Mouse (Mus musculus) kidney, embryonic 16.5 days (tissue): ENCODE measurements at regions not wholly inside any gene's neighbourhood (a gene's known extent, or its start where the extent isn't known, plus 50 kb on each side); places are given as distances from the start of the nearest gene placed in this dataset.

Source experiments
- ATAC-seq: fragments of 200-750 bp; cut with Nextera tagmentation; 2 replicates; pipeline ENCODE4 v1.8.0; 2017; ENCODE audit warnings: moderate TSS enrichment; ENCODE audit not compliant: low FRiP score, low TSS enrichment
- H3K27ac ChIP-seq: fragments of 300-500 bp; sonication (generic); 2 replicates; pipeline ENCODE4 v1.5.1; 2014; ENCODE audit warnings: low read length
- H3K27me3 ChIP-seq: fragments of 300-500 bp; sonication (generic); 2 replicates; pipeline ENCODE4 v1.6.1; 2014; ENCODE audit warnings: low read length, control low read depth, mixed read lengths; ENCODE audit not compliant: insufficient read depth
- H3K36me3 ChIP-seq: fragments of 300-500 bp; sonication (generic); 2 replicates; pipeline ENCODE4 v1.6.1; 2014; ENCODE audit warnings: low read length, control low read depth, mixed read lengths; ENCODE audit not compliant: insufficient read depth
- H3K4me1 ChIP-seq: fragments of 300-500 bp; sonication (generic); 2 replicates; pipeline ENCODE4 v1.6.1; 2014; ENCODE audit warnings: low read length, control low read depth, mixed read lengths; ENCODE audit not compliant: insufficient read depth
- H3K4me2 ChIP-seq: fragments of 300-500 bp; sonication (generic); replicated peaks from 2 replicates; pipeline ENCODE4 v1.6.1; 2014; ENCODE audit warnings: low read depth, low read length
- H3K4me3 ChIP-seq: fragments of 300-500 bp; sonication (generic); 2 replicates; pipeline ENCODE4 v1.5.1; 2014; ENCODE audit warnings: mild to moderate bottlenecking, low read length
- H3K9ac ChIP-seq: fragments of 300-500 bp; sonication (generic); replicated peaks from 2 replicates; pipeline ENCODE4 v1.6.1; 2014; ENCODE audit warnings: low read length
- H3K9me3 ChIP-seq: fragments of 300-500 bp; sonication (generic); 2 replicates; pipeline ENCODE4 v1.6.1; 2016; ENCODE audit warnings: low read length, control low read depth
- whole genome bisulfite sequencing: fragments of 180-500 bp; shearing (Covaris S2); extraction: QIAGEN DNeasy Blood & Tissue Kit; methylation state at CpG from one replicate; pipeline ENCODE4 v1.1.7; 2014; 5-methylcytosine and 5-hydroxymethylcytosine counted together

DNA sequence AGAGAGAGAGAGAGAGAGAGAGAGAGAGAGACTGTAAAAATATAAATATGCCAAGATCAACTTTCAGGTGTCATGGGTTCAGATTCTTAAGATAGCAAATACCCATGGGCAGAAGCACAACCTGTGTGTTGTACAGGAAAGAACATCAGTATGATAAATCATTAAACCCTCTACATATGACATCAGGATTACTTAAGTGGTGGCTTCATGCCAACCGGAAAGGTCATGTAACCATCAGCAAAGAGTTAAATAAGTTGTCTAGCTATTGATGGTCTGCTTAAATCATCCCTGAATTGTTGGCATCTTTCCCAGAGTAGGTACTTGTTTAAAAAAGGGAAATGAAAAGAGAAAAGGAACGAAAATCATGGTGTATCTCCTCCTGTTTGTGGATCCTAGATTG lies 65.2 kb upstream of the Nr2f2 start:
- H3K27me3 ChIP-seq = no peaks in the 10 kb centered on the region
- no peak overlapping the region for H3K27ac ChIP-seq
- H3K4me2 ChIP-seq = no peak overlapping the region
- H3K36me3 ChIP-seq = no peaks in the 10 kb centered on the region
- H3K4me3 ChIP-seq = no peak overlapping the region
- WGBS = 57% methylated on average over 2 of the region's 2 CpGs
- H3K4me1 ChIP-seq = peaks cover 16% of the 10 kb centered on the region
- ATAC-seq = no peak
- no peak overlapping the region for H3K9ac ChIP-seq
- H3K9me3 ChIP-seq = no peaks in the 10 kb centered on the region

DNA sequence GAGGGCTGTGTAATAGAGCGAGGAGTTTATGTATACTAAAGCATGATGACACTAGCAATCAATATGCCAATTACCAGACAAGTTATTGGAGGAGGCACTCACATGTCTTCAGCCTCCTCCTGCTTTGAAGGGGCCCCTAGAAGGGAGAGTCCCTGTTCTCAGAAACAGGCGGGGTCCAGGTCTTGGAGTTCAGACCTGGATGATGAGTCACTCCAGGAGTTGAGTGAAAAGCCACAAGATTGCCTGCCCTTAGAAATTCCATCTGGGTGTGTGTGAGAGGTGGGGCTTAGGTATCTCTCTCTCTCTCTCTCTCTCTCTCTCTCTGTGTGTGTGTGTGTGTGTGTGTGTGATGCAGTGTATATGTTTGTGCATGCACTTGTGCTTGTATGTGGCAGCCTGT lies 62.8 kb upstream of the Nr2f2 start:
- peak; percentile 12; the same call in 1 of the 2 replicates for ATAC-seq
- Histone ChIP-seq H3K9ac (no peak overlapping the region), H3K36me3 (no peaks in the 10 kb centered on the region), H3K27ac (no peak overlapping the region), H3K27me3 (no peaks in the 10 kb centered on the region), H3K9me3 (no peaks in the 10 kb centered on the region), H3K4me3 (no peak overlapping the region), H3K4me2 (no peak overlapping the region), H3K4me1 (peaks cover 16% of the 10 kb centered on the region)
- 26% methylated on average over 2 of the region's 2 CpGs for WGBS

DNA sequence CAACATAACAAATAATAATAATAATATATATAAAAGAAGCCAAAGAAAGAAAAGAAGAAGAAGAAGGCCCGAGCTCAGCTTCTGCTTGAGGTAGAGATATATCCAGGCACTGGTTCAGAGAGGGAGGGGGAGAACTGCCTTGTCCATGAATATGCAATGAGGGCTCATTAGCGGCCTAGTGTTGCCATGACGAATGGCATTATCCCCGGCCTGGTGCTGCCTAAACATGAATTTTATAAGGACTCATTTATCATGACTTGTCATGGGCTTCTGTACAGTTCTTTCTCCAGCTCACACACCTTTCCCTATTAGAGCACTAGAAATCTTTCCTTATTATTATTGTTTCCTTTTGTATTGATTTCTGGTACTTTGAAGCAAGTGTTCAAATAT lies 57.7 kb upstream of the Nr2f2 start:
- H3K36me3 ChIP-seq = no peaks in the 10 kb centered on the region
- no peak overlapping the region for H3K4me3 ChIP-seq
- 42% methylated on average over 4 of the region's 4 CpGs for WGBS
- no peak overlapping the region for H3K27ac ChIP-seq
- no peak for ATAC-seq
- H3K4me1 ChIP-seq = peaks cover 1% of the 10 kb centered on the region; the same call in 1 of the 2 replicates
- no peaks in the 10 kb centered on the region for H3K9me3 ChIP-seq
- H3K27me3 ChIP-seq = no peaks in the 10 kb centered on the region
- H3K9ac ChIP-seq = no peak overlapping the region
- H3K4me2 ChIP-seq = no peak overlapping the region

DNA sequence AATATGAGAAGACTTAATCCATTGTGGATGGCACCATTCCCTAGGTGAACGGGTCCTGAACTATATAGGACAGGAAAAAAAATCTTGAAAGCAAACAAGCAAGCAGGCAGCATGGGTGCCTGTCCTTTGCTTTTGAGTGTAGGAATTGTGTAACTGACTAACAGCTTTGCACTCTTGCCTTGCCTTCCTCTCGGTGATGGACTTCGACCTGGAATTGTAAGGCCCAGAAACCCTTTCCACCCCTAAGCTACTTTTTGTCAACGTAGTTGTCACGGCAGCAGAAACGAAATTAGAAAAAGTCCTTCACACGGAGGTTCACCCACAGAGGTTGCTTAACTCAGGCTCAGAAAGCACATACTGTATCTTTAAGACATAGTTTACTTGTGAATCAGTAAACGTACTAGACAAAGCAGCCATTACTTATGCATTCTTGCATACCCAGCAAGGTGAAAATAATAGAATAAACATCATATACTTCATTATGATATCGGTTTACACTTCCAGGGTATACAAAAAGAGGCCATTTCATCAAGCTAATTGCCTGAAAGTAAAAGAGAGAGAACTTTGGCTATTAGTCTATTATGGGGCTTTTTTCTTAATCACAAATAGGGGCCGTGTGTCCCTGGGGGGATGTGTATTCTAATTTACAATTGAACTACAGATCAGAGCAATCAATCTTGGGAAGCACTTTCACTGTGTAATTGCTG lies 57.1 kb upstream of the Nr2f2 start:
- Histone ChIP-seq H3K9me3 (no peaks in the 10 kb centered on the region), H3K4me2 (no peak overlapping the region), H3K4me1 (no peaks in the 10 kb centered on the region), H3K4me3 (no peak overlapping the region), H3K27ac (no peak overlapping the region), H3K9ac (no peak overlapping the region), H3K36me3 (peaks cover 4% of the 10 kb centered on the region; the same call in 1 of the 2 replicates), H3K27me3 (no peaks in the 10 kb centered on the region)
- no peak for ATAC-seq
- WGBS = 63% methylated on average over 10 of the region's 10 CpGs

DNA sequence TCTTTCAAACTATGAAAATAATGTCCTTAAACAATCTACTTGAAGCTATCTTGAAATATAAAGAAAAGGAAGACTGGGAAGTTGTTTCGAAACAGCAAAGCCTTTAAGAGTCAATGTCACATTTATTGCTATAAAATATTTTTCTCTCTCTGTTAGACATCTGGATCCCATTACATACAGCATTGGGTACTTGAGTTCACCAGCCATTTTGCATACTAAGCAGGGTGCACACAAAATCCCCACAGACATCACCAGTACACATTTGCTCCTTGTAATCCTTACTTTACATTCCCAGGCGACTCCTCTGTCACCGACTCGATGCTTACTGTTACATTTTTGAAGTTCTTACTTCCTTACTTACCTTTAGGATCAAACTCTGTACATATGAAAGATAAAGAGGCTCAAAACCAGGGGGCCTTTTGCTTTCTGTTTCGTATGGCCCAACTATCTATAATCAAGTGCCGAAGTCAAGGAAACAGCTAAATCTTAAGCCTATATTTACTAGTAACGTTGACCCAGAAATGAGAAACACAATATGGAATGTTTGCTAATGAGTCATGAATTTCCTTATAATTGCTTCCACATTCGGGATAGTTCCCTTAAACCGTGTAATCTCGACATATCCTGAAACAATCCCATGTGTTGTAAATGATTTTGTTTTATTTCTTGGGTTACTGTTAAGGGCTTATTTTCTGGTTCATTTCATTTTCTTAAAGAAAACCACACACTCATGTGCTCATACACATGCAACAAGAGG lies 49.8 kb upstream of the Nr2f2 start:
- H3K4me2 ChIP-seq = no peak overlapping the region
- H3K36me3 ChIP-seq = peaks cover 26% of the 10 kb centered on the region; the same call in 1 of the 2 replicates
- no peak overlapping the region for H3K27ac ChIP-seq
- no peak for ATAC-seq
- no peaks in the 10 kb centered on the region for H3K27me3 ChIP-seq
- no peak overlapping the region for H3K4me3 ChIP-seq
- WGBS = 78% methylated on average over 10 of the region's 10 CpGs
- no peak overlapping the region for H3K9ac ChIP-seq
- no peaks in the 10 kb centered on the region for H3K4me1 ChIP-seq
- no peaks in the 10 kb centered on the region for H3K9me3 ChIP-seq
